Comparison of ENCODE assay signal across 8 mouse cellular contexts in the genomic region with DNA sequence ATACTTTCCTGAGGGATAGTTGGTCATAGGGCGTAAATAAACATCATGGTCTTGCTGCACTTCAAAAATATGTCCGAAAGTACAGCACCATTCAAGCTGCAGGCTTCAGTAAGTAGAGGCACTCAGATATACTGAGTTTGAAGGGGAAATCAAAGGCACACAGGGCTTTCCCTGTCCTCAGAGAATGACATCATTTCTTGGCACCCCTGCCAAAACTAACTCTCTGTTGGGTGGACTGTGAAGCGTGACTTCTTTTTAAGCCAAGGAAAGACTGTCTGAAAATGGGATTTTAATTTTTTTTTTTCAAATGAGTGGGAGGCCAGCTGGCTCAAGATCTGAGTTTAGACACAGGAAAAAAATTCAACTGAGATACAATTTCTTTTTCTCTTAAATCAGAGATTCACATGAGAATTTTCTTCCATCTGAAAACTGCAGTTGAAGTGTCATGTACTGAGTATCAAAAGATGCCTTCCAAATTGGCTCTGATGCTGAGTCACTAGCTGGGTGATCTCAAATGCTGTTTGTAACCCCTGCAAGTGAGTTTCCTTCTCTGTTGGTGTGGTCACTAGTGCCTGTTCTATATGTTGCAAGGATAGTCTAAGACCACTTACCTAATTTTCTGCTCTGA.
DNase-seq lines count a peak whose midpoint lies in the region; ATAC-seq lines count a peak whose summit lies in the region.

No protein-coding gene starts in this region.

- DNase-seq in kidney, postnatal 14 days = peak; percentile 13
- DNase-seq in kidney, adult 11 months = no peak
- DNase-seq in frontal cortex, postnatal 36 days (ENCODE audit: low spot score in 2 of 2) = peak; percentile 72 to 94
- DNase-seq in left cerebral cortex, adult 11 months (ENCODE audit: low spot score) = peak; percentile 73
- DNase-seq in telencephalon, adult 2 months (ENCODE audit: low read depth, low spot score) = peak; percentile 94
- DNase-seq in thymus, postnatal 4 days = no peak

- ATAC-seq in cerebellum, adult (ENCODE audit: insufficient number of reproducible peaks, low FRiP score, low TSS enrichment) = peak; percentile 61; the same call in 1 of the 2 replicates
- ATAC-seq in monocyte, adult 5-6 weeks (replicated peaks; ENCODE audit: insufficient number of reproducible peaks, low FRiP score, low TSS enrichment, poor library complexity, severe bottlenecking) = no peak

Comparison
In these comparisons a context has a peak if more than half of its experiments do, and no peak if none do; other contexts are left out.
1. DNase-seq: peak in kidney, postnatal 14 days (single experiment), frontal cortex, postnatal 36 days (2 of 2), left cerebral cortex, adult 11 months (single experiment) and telencephalon, adult 2 months (single experiment); none in kidney, adult 11 months (single experiment) and thymus, postnatal 4 days (single experiment).